Mouse (Mus musculus) embryonic facial prominence, embryonic 14.5 days (tissue): Measurements from ENCODE around the gene Pisd. TPM values are rescaled to one million over a fixed set of nuclear protein-coding genes. Genes with fewer than 3 reads are reported as not detected.

Experiments
- ATAC-seq: fragments of 200-750 bp; cut with Nextera tagmentation; 2 replicates; pipeline ENCODE4 v1.8.0; 2017; ENCODE audit warnings: low read depth, moderate number of reproducible peaks, moderate TSS enrichment
- DNase-seq: peaks from one replicate; pipeline ENCODE4 v3.0.0-alpha.2; 2015; ENCODE audit warnings: low spot score
- H3K27ac ChIP-seq: fragments of 300-500 bp; sonication (generic); replicated peaks from 2 replicates; pipeline ENCODE4 v1.5.1; 2014; ENCODE audit warnings: low read depth, mild to moderate bottlenecking, low read length, moderate library complexity
- H3K27me3 ChIP-seq: fragments of 300-500 bp; sonication (generic); replicated peaks from 2 replicates; pipeline ENCODE4 v1.6.1; 2014; ENCODE audit warnings: low read length; ENCODE audit not compliant: control insufficient read depth, insufficient read depth
- H3K36me3 ChIP-seq: fragments of 300-500 bp; sonication (generic); 2 replicates; pipeline ENCODE4 v1.6.1; 2014; ENCODE audit warnings: low read length, mixed read lengths; ENCODE audit not compliant: control insufficient read depth, insufficient read depth
- H3K4me1 ChIP-seq: fragments of 300-500 bp; sonication (generic); 2 replicates; pipeline ENCODE4 v1.6.1; 2014; ENCODE audit warnings: antibody characterized with exemption, low read length; ENCODE audit not compliant: control insufficient read depth, insufficient read depth
- H3K4me2 ChIP-seq: fragments of 300-500 bp; sonication (generic); 2 replicates; pipeline ENCODE4 v1.6.1; 2014; ENCODE audit warnings: low read depth, mild to moderate bottlenecking, low read length, moderate library complexity, mixed read lengths
- H3K4me3 ChIP-seq: fragments of 300-500 bp; sonication (generic); 2 replicates; pipeline ENCODE4 v1.5.1; 2014; ENCODE audit warnings: low read depth, mild to moderate bottlenecking, low read length
- H3K9ac ChIP-seq: fragments of 300-500 bp; sonication (generic); 2 replicates; pipeline ENCODE4 v1.6.1; 2014; ENCODE audit warnings: low read depth, mild to moderate bottlenecking, low read length, moderate library complexity, mixed read lengths
- H3K9me3 ChIP-seq: fragments of 300-500 bp; sonication (generic); 2 replicates; pipeline ENCODE4 v1.6.1; 2016; ENCODE audit warnings: low read length; ENCODE audit not compliant: control insufficient read depth
- WGBS: fragments of 180-500 bp; shearing (Covaris S2); extraction: QIAGEN DNeasy Blood & Tissue Kit; methylation state at CpG from one replicate; pipeline ENCODE4 v1.1.7; 2014; 5-methylcytosine and 5-hydroxymethylcytosine counted together
- polyA plus RNA-seq: library from polyadenylated mRNA; unstranded; fragments of >200 nt; fragmentation: Nextera tagmentation; extraction: Ambion mirVana; gene quantifications from 2 replicates; pipeline ENCODE4 v1.2.1, GENCODE M21; 2014

Gene Pisd
- polyA plus RNA-seq, 1 experiment from 2014 or later = 52.5 TPM

DNA sequence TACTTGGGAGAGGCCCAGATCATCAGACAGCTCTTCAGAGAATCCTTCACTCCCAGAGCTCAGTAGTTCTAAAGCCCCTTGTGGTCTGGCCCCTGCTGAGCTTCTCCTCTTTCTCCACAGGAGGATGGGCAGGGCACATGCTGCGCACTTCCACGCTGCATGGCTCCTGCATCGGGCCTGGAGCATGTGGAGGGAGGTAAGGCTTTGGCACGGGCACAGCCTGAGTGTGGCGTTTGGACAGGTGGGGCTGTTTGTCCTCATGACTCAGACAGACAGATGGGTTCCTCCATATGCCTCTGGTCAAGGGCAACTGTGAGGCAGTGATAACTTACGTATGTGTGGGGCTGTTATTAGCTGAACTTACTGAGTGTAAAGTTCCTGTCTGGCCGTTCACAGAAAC, 63.2 kb downstream of the Pisd start:
- ATAC-seq = no peak
- no peak for DNase-seq
- H3K27ac ChIP-seq = no peak overlapping the region
- no peak overlapping the region for H3K4me3 ChIP-seq
- no peaks in the 10 kb centered on the region for H3K36me3 ChIP-seq
- no peak overlapping the region for H3K9ac ChIP-seq
- no peaks in the 10 kb centered on the region for H3K4me1 ChIP-seq
- H3K27me3 ChIP-seq = no peaks in the 10 kb centered on the region
- WGBS = 61% methylated on average over 7 of the region's 7 CpGs
- no peak overlapping the region for H3K4me2 ChIP-seq
- no peaks in the 10 kb centered on the region for H3K9me3 ChIP-seq

DNA sequence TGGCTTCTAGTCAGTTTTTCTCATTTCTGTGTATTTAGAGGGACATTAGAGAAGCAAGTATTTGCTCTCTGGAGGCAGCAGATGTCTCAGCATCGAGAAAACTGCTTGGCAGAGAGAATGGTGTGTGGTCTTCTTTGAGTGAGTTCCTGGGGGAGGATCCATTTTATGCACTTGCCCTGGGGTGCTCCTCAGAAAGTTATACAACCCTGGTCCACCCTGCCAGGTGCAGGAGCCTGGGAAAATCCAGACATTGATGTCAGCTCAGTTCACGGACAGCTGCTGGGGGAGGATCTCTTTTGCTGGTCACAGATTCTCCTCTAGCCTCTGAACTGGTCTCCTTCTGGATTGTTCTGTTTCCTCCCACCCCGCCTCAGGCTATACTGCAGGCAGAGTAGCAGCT, 64.1 kb downstream of the Pisd start:
- 45% methylated on average over 3 of the region's 3 CpGs for WGBS
- H3K4me2 ChIP-seq = no peak overlapping the region
- DNase-seq (peak; percentile 11), ATAC-seq (no peak)
- H3K9ac ChIP-seq = no peak overlapping the region
- no peak overlapping the region for H3K4me3 ChIP-seq
- H3K4me1 ChIP-seq = no peaks in the 10 kb centered on the region
- H3K27me3 ChIP-seq = no peaks in the 10 kb centered on the region
- H3K9me3 ChIP-seq = no peaks in the 10 kb centered on the region
- H3K36me3 ChIP-seq = no peaks in the 10 kb centered on the region
- H3K27ac ChIP-seq = no peak overlapping the region

DNA sequence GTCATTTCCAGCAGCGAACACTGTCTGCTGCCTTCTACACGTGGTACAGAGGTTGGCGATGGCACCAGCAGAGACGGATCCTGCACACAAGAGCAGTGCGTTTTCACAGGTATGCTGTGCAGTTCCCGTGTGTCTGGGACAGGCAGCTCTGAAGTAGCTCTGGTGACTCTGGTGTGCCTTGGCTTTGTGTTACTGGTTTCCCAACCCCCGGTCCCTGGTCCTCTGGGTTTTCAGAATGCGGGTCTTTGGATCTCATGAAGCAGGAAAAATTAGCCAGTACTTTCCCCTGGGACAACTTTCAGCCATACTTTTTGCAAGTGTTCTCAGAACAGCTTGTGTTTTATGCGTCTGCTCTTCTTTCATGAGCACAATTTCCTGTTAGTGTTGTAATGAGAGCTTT, 65.0 kb downstream of the Pisd start:
- Histone ChIP-seq H3K4me1 (no peaks in the 10 kb centered on the region), H3K4me3 (no peak overlapping the region), H3K27ac (no peak overlapping the region), H3K9ac (no peak overlapping the region), H3K9me3 (no peaks in the 10 kb centered on the region), H3K27me3 (no peaks in the 10 kb centered on the region), H3K4me2 (no peak overlapping the region), H3K36me3 (no peaks in the 10 kb centered on the region)
- no peak for DNase-seq
- no peak for ATAC-seq
- 72% methylated on average over 9 of the region's 9 CpGs for WGBS

DNA sequence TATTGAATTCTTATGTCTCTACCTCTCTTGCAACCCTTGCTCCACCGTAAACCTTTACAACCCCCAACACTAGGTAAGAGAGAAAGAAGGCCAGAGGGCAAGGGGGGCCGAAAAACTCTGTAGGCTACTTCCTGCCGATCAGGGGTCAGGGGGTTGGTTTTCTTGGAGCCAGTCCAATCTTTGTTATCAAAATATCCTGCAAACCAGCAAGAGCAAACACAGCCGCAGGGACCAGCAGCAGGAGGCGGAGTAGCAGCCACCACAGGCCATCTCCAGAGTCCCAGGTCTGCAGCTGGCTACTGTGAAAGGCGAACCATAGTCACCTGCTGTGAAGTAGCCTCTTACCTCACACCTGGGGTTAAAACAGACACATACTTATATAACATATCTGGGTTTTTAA, 66.5 kb downstream of the Pisd start:
- H3K4me2 ChIP-seq = no peak overlapping the region
- H3K4me1 ChIP-seq = no peaks in the 10 kb centered on the region
- no peak overlapping the region for H3K4me3 ChIP-seq
- ATAC-seq (no peak), DNase-seq (no peak)
- no peaks in the 10 kb centered on the region for H3K9me3 ChIP-seq
- H3K36me3 ChIP-seq = no peaks in the 10 kb centered on the region
- no peak overlapping the region for H3K9ac ChIP-seq
- no peak overlapping the region for H3K27ac ChIP-seq
- no peaks in the 10 kb centered on the region for H3K27me3 ChIP-seq
- WGBS = 47% methylated on average over 6 of the region's 6 CpGs

DNA sequence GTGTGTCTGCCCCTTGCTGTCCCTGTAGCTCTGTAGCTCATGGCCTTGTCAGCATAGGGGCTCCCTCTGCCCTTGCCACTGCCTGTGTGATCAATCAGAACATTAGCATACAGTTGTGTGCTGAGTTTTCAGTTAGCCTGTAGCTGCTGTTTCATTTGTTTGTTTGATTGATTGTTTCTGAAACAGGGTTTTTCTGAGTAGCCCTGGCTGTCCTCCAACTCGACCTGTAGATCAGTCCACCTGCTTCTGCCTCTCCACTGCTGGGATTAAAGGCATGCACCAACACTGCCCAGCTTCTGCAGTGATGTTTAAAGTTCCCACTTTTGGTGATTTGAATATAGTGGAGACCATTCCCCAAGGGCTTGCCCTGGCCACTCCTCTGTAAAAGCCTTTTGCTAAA, 67.7 kb downstream of the Pisd start:
- H3K4me1 ChIP-seq = no peaks in the 10 kb centered on the region
- 38% methylated on average over 1 of the region's 1 CpGs for WGBS
- no peak overlapping the region for H3K9ac ChIP-seq
- ATAC-seq (no peak), DNase-seq (no peak)
- no peak overlapping the region for H3K4me2 ChIP-seq
- no peak overlapping the region for H3K4me3 ChIP-seq
- no peaks in the 10 kb centered on the region for H3K36me3 ChIP-seq
- no peak overlapping the region for H3K27ac ChIP-seq
- no peaks in the 10 kb centered on the region for H3K9me3 ChIP-seq
- H3K27me3 ChIP-seq = no peaks in the 10 kb centered on the region

DNA sequence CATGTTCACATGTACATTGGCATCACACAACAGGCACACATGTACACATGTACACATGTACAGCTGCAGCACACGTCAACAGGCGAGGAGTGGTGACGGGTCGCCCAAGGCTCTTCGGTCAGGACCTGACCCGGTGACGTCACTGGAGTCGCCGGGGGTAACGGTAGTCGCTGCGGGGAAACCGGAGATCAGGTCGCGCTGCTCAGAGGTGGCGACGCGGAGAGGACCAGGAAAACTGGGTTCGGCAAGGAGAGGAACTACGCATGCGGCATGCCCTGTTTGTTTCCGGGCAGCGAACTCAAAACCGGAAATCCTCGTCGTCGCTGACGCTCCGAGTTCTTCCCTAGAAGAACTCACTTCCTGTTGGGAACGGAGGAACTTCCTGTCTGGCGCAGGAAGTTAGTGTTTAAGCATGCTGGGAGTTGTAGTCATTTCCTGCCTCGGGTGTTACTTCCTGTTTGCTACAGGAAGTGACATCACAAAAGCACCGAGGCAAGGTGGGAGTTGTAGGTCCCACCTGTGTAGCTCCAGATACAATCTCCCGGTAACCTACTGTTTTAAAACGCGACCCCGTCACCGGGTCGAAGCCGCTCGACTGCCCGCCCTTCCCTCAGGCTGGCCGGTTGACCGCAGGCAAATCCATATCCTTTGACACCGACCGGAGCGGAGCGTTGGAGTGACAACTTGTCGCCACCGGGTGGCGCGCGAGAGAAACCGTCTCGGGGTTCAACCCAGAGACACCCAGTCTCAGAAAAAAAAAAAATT, 71.6 kb downstream of the Pisd start:
- under 1% methylated on average over 54 of the region's 55 CpGs for WGBS
- Histone ChIP-seq H3K4me3 (peak overlapping the region; percentile 73), H3K27ac (peak overlapping the region; percentile 95), H3K9me3 (no peaks in the 10 kb centered on the region), H3K4me1 (no peaks in the 10 kb centered on the region), H3K27me3 (no peaks in the 10 kb centered on the region), H3K9ac (peak overlapping the region; percentile 85), H3K4me2 (peak overlapping the region; percentile 81), H3K36me3 (no peaks in the 10 kb centered on the region)
- ATAC-seq = peak; percentile 99
- DNase-seq = peak; percentile 100

DNA sequence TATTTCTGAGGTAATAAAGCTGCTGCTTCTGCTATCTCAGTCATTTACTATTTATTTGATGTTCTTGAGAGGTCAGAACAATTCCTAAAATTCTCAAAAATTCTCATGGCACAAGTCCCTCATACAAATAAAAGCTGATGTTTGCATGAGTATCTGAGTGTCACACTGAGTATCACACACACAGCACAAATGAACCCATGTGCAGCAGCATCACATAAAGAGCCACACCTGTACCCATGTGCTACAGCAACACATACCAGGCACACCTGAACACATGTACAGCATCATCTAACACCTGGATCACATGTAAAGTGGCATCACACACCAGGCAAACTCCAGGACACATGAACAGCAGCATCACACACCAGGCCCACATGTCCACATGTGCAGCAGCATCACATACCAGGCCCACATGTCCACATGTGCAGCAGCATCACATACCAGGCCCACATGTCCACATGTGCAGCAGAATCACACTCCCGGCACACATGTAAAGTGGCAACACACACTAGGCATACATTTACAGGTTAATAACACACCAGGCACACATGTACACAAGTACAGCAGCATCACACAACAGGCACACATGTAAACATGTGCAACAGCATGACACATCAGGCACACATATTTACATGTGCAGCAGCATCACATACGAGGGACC, 72.3 kb downstream of the Pisd start:
- 7% methylated on average over 2 of the region's 2 CpGs for WGBS

DNA sequence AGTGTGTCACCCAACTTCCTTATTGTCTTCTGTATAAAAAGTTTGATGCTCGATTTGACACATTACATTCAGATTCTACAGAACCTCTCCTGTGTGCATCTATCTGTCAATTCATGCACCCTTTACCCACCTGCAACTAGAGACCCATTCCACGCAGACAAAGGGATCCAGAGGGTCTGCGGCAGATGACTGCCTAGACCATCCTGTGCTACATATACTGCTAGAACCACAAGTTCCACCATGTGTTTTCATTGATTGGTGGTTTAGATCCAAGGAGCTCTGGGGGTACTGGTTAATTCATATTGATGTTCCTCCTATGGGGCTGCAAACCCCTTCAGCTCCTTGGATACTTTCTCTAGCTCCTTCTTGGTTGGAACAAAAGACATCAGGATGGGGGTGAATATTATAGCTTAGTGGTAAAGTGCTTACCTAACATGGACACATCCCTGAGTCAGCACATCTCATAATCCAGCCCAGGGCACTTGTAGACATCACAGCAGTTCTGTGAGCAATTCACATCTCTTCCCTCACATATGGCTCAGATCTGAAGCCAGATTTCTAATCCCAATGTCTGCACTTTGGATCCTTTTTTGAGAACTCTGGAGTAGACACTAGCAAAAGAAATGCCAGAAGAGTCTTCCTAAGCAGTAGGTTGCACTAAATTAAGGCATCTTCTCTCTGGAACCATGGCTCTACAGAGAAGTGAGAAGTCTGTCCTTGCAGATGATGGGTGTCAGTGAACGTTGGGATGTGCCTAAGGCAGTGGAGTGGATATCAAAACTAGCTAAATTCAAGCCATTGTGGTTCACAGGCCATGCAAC, 73.0 kb downstream of the Pisd start:
- Histone ChIP-seq H3K4me1 (no peaks in the 10 kb centered on the region), H3K9me3 (no peaks in the 10 kb centered on the region), H3K36me3 (no peaks in the 10 kb centered on the region), H3K4me2 (peak overlapping the region; percentile 81; the same call in 1 of the 2 replicates), H3K27me3 (no peaks in the 10 kb centered on the region), H3K9ac (no peak overlapping the region), H3K27ac (no peak overlapping the region), H3K4me3 (no peak overlapping the region)
- ATAC-seq (no peak), DNase-seq (no peak)
- WGBS = 65% methylated on average over 4 of the region's 4 CpGs

More for the DNA sequence above, 72.3 kb downstream of the Pisd start:
- ATAC-seq (no peak; the same call in 1 of the 2 replicates), DNase-seq (no peak)
- Histone ChIP-seq H3K27me3 (no peaks in the 10 kb centered on the region), H3K4me1 (no peaks in the 10 kb centered on the region), H3K9ac (peak overlapping the region; percentile 85), H3K27ac (peak overlapping the region; percentile 95), H3K4me2 (peak overlapping the region; percentile 81), H3K36me3 (no peaks in the 10 kb centered on the region), H3K4me3 (peak overlapping the region; percentile 73), H3K9me3 (no peaks in the 10 kb centered on the region)
